Mouse (Mus musculus): ENCODE results near the gene Fgfr2. TPM values are rescaled to one million over a fixed set of nuclear protein-coding genes. Genes with fewer than 3 reads are reported as not detected.

The Fgfr2 gene
- total RNA-seq, 2 experiments from 2014 or later, result 2.1 to 3.9 TPM

GRCm38 (mm10) chr7:132631313-132631712 is 491.8 kb downstream of the Fgfr2 start:
- no peak for DNase-seq
- intact Hi-C loops (cut with DNase I), result loop anchor here (5.0 to 10.0 kb wide), 2 partner anchors 69 to 727 kb away; no protein-coding TSS in a partner anchor

GRCm38 (mm10) chr7:132627448-132627847 is 495.7 kb downstream of the Fgfr2 start:
- intact Hi-C loops (cut with DNase I), result no loop called here
- peak in 1 of 2 experiments; percentile 40 for DNase-seq

- intact Hi-C loops (cut with DNase I), result no loop called here
These were observed 497.0 kb downstream of the Fgfr2 start for GRCm38 (mm10) chr7:132626174-132626573.

GRCm38 (mm10) chr7:132624161-132624560 is 499.0 kb downstream of the Fgfr2 start:
- intact Hi-C loops (cut with DNase I), result no loop called here
- no peak for DNase-seq

More at GRCm38 (mm10) chr7:132626174-132626573, 497.0 kb downstream of the Fgfr2 start:
- no peak for DNase-seq

GRCm38 (mm10) chr7:132619975-132620918 is 502.9 kb downstream of the Fgfr2 start:
- intact Hi-C loops (cut with DNase I), result no loop called here
- DNase-seq, result no peak

GRCm38 (mm10) chr7:132619549-132619948 is 503.6 kb downstream of the Fgfr2 start:
- intact Hi-C loops (cut with DNase I), result no loop called here
- DNase-seq, result no peak

- no peak for DNase-seq
- intact Hi-C loops (cut with DNase I), result no loop called here
These were observed 506.1 kb downstream of the Fgfr2 start for GRCm38 (mm10) chr7:132617021-132617564.

- intact Hi-C loops (cut with DNase I), result no loop called here
- no peak for DNase-seq
These were observed 506.8 kb downstream of the Fgfr2 start for GRCm38 (mm10) chr7:132616391-132616790.

GRCm38 (mm10) chr7:132615346-132615745 is 507.8 kb downstream of the Fgfr2 start:
- intact Hi-C loops (cut with DNase I), result no loop called here
- DNase-seq, result no peak

- intact Hi-C loops (cut with DNase I), result no loop called here
- no peak for DNase-seq
These were observed 511.6 kb downstream of the Fgfr2 start for GRCm38 (mm10) chr7:132611530-132611929.

- intact Hi-C loops (cut with DNase I), result no loop called here
- DNase-seq, result peak; percentile 77 to 84
These were observed 512.5 kb downstream of the Fgfr2 start, which contains the start of gene Lhpp for GRCm38 (mm10) chr7:132610468-132611318. TSS of gene Lhpp (plus strand) at chr7:132610638.

- no peak for DNase-seq
- intact Hi-C loops (cut with DNase I), result no loop called here
These were observed 514.7 kb downstream of the Fgfr2 start for GRCm38 (mm10) chr7:132608316-132609020.

- DNase-seq, result no peak
These were observed 517.5 kb downstream of the Fgfr2 start for GRCm38 (mm10) chr7:132605689-132606088.

GRCm38 (mm10) chr7:132604720-132605119 is 518.4 kb downstream of the Fgfr2 start:
- no peak for DNase-seq
- intact Hi-C loops (cut with DNase I), result no loop called here

More at GRCm38 (mm10) chr7:132605689-132606088, 517.5 kb downstream of the Fgfr2 start:
- intact Hi-C loops (cut with DNase I), result no loop called here

GRCm38 (mm10) chr7:132600926-132601325 is 522.2 kb downstream of the Fgfr2 start:
- DNase-seq, result no peak
- intact Hi-C loops (cut with DNase I), result no loop called here

GRCm38 (mm10) chr7:132600026-132600425 is 523.1 kb downstream of the Fgfr2 start:
- DNase-seq, result no peak
- intact Hi-C loops (cut with DNase I), result no loop called here

- intact Hi-C loops (cut with DNase I), result no loop called here
- DNase-seq, result peak in 1 of 2 experiments; percentile 10
These were observed 523.8 kb downstream of the Fgfr2 start, which contains the start of gene Nkx1-2 for GRCm38 (mm10) chr7:132599071-132599975. TSS of gene Nkx1-2 (minus strand) at chr7:132599637.

- peak; percentile 28 to 29 for DNase-seq
These were observed 525.7 kb downstream of the Fgfr2 start for GRCm38 (mm10) chr7:132597251-132598041.

More at GRCm38 (mm10) chr7:132597251-132598041, 525.7 kb downstream of the Fgfr2 start:
- intact Hi-C loops (cut with DNase I), result no loop called here

Data from heart, postnatal 14 days (tissue).